Mouse (Mus musculus): ENCODE measurements around the gene Arxes2. TPM values are rescaled to one million over a fixed set of nuclear protein-coding genes. Genes with fewer than 3 reads are reported as not detected.
"Not testable (repeated sequence)": the region's sequence is repeated elsewhere in the genome, so short reads cannot be mapped to it uniquely, and the experiment has no call there.

Gene Arxes2
- polyA plus RNA-seq, 1 experiment from 2014 or later: 355 TPM

DNA sequence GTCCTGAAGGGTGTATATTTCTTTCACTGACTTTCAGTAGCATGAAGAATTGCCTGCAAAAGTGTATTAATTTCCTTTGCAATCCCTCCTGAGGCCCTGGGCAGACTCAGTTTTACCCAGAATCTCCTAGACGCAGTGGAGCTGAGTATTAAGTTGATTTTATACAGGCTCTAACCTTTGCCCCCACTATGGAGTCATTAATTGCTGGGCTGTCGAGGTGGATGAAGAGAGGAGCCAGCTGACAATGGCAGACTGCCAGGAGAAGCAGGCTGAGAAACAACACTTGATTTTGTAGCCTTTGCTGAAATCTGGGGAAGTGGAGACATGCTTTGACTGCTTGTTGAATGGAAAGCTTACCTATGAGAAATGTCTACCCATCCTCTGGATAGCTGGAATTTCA, 20.8 kb downstream of the Arxes2 start:
- no peak for ATAC-seq
- Histone ChIP-seq H3K9me3 (replicated peaks; ENCODE audit: control insufficient read depth, low read length, poor library complexity, severe bottlenecking) (no peaks in the 10 kb centered on the region), H3K36me3 (ENCODE audit: control insufficient read depth, insufficient read depth, low read length) (no peaks in the 10 kb centered on the region), H3K27ac (ENCODE audit: low read length) (no peak overlapping the region), H3K9ac (ENCODE audit: low read depth, low read length) (no peak overlapping the region), H3K4me3 (ENCODE audit: low read depth, low read length) (no peak overlapping the region), H3K4me2 (ENCODE audit: low read length) (no peak overlapping the region), H3K27me3 (ENCODE audit: control insufficient read depth, insufficient read depth, low read depth, low read length) (no peaks in the 10 kb centered on the region), H3K4me1 (ENCODE audit: control insufficient read depth, insufficient read depth, low read length) (no peaks in the 10 kb centered on the region)
- WGBS: 18% methylated on average over 2 of the region's 2 CpGs

DNA sequence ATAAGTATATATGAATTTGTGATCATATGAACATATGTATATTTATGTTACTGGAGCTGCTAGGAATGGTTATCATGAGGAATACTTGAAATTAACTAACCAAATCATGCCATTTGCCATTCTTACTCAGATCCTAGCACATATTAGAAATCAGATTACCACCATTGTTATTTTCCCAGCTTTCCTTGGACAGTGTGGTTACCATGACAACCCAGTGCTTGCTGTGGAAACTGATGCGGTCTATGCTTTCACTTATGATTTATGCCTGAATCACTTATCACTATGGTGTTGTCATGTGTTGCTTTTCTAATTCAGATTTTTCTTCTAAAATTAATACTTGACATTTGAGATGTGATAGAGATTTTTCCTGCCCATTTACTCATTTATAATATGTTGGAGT, 36.7 kb downstream of the Arxes2 start:
- Histone ChIP-seq H3K4me3 (ENCODE audit: low read depth, low read length) (no peak overlapping the region), H3K4me2 (ENCODE audit: low read length) (no peak overlapping the region), H3K4me1 (ENCODE audit: control insufficient read depth, insufficient read depth, low read length) (0 out of 2 replicates have a peak, but pooled peaks cover 2% of the 10 kb centered on the region), H3K9ac (ENCODE audit: low read depth, low read length) (no peak overlapping the region), H3K36me3 (ENCODE audit: control insufficient read depth, insufficient read depth, low read length) (no peaks in the 10 kb centered on the region), H3K9me3 (replicated peaks; ENCODE audit: control insufficient read depth, low read length, poor library complexity, severe bottlenecking) (no peaks in the 10 kb centered on the region), H3K27me3 (ENCODE audit: control insufficient read depth, insufficient read depth, low read depth, low read length) (no peaks in the 10 kb centered on the region), H3K27ac (ENCODE audit: low read length) (no peak overlapping the region)
- no peak for ATAC-seq
- WGBS: 24% methylated on average over 1 of the region's 1 CpGs

DNA sequence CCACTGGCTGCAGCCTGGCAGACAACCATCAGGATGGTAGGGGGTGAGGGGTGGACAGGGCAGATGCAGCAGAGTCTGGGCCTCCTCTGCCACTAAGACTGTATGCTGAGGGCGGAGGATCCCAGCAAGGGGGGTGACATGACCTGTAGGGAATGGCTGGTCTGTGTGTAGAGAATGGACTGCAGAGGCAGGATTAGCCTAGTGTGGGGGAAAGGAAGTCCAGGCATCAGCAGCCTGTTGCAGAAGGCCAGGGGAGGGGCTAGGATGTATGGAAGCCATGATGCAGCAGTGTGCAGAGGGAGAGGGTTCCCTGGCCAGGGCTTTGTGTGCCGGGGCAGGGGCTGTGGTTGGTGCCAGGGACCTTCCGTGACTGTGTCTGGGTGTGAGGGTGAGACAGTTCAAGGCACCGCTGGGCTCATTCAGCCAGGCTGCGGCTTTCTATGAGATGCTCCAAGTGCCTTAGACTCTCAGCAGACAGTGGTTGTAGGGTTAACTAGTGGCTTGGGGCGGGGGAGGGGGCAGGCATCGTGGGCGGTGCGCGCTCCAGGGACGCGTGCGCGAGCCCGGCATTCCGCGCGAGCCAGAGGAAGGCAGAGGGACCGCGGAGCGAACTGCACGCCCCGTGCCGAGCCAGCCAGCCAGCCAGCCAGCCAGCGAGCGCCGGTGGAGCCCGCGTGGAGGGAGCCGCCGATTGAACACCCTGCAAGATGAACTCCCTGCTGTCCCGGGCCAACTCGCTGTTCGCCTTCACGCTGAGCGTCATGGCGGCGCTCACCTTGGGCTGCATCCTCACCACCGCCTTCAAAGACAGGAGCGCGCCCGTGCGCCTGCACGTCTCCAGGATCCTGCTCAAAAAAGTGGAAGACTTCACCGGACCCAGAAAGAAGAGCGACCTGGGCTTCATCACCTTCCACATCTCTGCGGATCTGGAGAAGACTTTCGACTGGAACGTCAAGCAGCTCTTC, 39.5 kb downstream of the Arxes2 start, which contains the start of gene Arxes1:
Gene Arxes1, plus strand, starts transcription at position 569 of the 965 bp plus-strand sequence.
- Histone ChIP-seq H3K4me3 (ENCODE audit: low read depth, low read length) (peak within 1 kb of the TSS; percentile 40), H3K27ac (ENCODE audit: low read length) (peak within 1 kb of the TSS; percentile 42), H3K4me2 (ENCODE audit: low read length) (peak within 1 kb of the TSS; percentile 45), H3K9ac (ENCODE audit: low read depth, low read length) (0 out of 2 replicates have a peak within 1 kb of the TSS, but pooled peaks have one; percentile 18)
- WGBS: 41% methylated on average over 7 of the region's 49 CpGs
- H3K36me3 ChIP-seq (ENCODE audit: control insufficient read depth, insufficient read depth, low read length); H3K27me3 ChIP-seq (ENCODE audit: control insufficient read depth, insufficient read depth, low read depth, low read length); H3K4me1 ChIP-seq (ENCODE audit: control insufficient read depth, insufficient read depth, low read length); H3K9me3 ChIP-seq (replicated peaks; ENCODE audit: control insufficient read depth, low read length, poor library complexity, severe bottlenecking): not testable (repeated sequence)
- peak; percentile 94 for ATAC-seq

DNA sequence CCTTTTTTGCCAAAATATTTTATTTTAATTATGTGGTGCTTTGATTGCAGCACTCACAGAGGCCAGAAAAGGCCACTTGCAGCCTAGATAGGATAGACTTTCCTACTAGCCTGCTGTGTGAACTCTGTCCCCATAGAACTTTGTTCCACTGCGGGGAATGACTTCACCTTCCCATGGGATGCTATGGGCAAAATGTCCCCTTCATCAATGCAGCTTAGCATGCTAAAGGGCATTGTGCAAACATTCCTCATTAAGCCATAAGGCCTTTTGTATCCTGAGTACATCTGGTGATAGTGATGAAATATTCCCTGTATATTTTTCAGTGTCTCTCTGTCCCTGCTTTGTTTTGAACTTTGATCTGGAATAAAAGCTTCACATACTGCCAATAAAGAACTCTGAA, 50.1 kb downstream of the Arxes2 start:
- no peak overlapping the region for H3K4me2 ChIP-seq (ENCODE audit: low read length)
- no peaks in the 10 kb centered on the region for H3K9me3 ChIP-seq (replicated peaks; ENCODE audit: control insufficient read depth, low read length, poor library complexity, severe bottlenecking)
- H3K27ac ChIP-seq (ENCODE audit: low read length): no peak overlapping the region
- H3K36me3 ChIP-seq (ENCODE audit: control insufficient read depth, insufficient read depth, low read length): no peaks in the 10 kb centered on the region
- no peak for ATAC-seq
- H3K4me1 ChIP-seq (ENCODE audit: control insufficient read depth, insufficient read depth, low read length): no peaks in the 10 kb centered on the region
- no peak overlapping the region for H3K4me3 ChIP-seq (ENCODE audit: low read depth, low read length)
- 90% methylated on average over 1 of the region's 1 CpGs for WGBS
- no peak overlapping the region for H3K9ac ChIP-seq (ENCODE audit: low read depth, low read length)
- no peaks in the 10 kb centered on the region for H3K27me3 ChIP-seq (ENCODE audit: control insufficient read depth, insufficient read depth, low read depth, low read length)

Other genes with a start within 250 kb of the Arxes2 start
- 129 and 136 TPM in 2 replicates for gene Bhlhb9, start 196.2 kb upstream of the Arxes2 start, polyA plus RNA-seq (2015; fragmentation: Nextera tagmentation; extraction: Ambion mirVana)
- 261 and 291 TPM in 2 replicates for gene Gprasp2, start 154.8 kb upstream of the Arxes2 start, polyA plus RNA-seq (2015; fragmentation: Nextera tagmentation; extraction: Ambion mirVana)
- 198 and 206 TPM in 2 replicates for gene Arxes1, start 39.5 kb downstream of the Arxes2 start, polyA plus RNA-seq (2015; fragmentation: Nextera tagmentation; extraction: Ambion mirVana)
- gene Bex2, start 74.4 kb downstream of the Arxes2 start, polyA plus RNA-seq (2015; fragmentation: Nextera tagmentation; extraction: Ambion mirVana): 929 and 971 TPM in 2 replicates
- not detected in 2 replicates for gene Nxf3, start 91.4 kb downstream of the Arxes2 start, polyA plus RNA-seq (2015; fragmentation: Nextera tagmentation; extraction: Ambion mirVana)
- 170 and 186 TPM in 2 replicates for gene Bex4, start 145.2 kb downstream of the Arxes2 start, polyA plus RNA-seq (2015; fragmentation: Nextera tagmentation; extraction: Ambion mirVana)
- 121 and 125 TPM in 2 replicates for gene Tceal8, start 178.5 kb downstream of the Arxes2 start, polyA plus RNA-seq (2015; fragmentation: Nextera tagmentation; extraction: Ambion mirVana)
- 31.8 and 38.9 TPM in 2 replicates for gene Tceal5, start 210.1 kb downstream of the Arxes2 start, polyA plus RNA-seq (2015; fragmentation: Nextera tagmentation; extraction: Ambion mirVana)
- 3.9 and 4.2 TPM in 2 replicates for gene Tceal7, start 221.0 kb downstream of the Arxes2 start, polyA plus RNA-seq (2015; fragmentation: Nextera tagmentation; extraction: Ambion mirVana)
- 271 and 313 TPM in 2 replicates for gene Bex1, start 221.7 kb downstream of the Arxes2 start, polyA plus RNA-seq (2015; fragmentation: Nextera tagmentation; extraction: Ambion mirVana)